Mouse (Mus musculus) splenic B cell, adult 2 months (primary cell): ENCODE measurements around the gene Cd109.

Experiments
- DNase-seq: peaks from one replicate; pipeline ENCODE4 v3.0.0-alpha.2; 2011; ENCODE audit warnings: low read depth, low spot score
- H3K27me3 ChIP-seq: 2 replicates; pipeline ENCODE4 v1.6.1; 2012; ENCODE audit warnings: mild to moderate bottlenecking, low read length, moderate library complexity, mixed read lengths; ENCODE audit not compliant: control insufficient read depth, poor library complexity, insufficient read depth, severe bottlenecking
- H3K36me3 ChIP-seq: 2 replicates; pipeline ENCODE4 v1.6.1; 2012; ENCODE audit warnings: mild to moderate bottlenecking, low read length, moderate library complexity, mixed read lengths; ENCODE audit not compliant: control insufficient read depth, poor library complexity, insufficient read depth, severe bottlenecking

Gene Cd109

DNA sequence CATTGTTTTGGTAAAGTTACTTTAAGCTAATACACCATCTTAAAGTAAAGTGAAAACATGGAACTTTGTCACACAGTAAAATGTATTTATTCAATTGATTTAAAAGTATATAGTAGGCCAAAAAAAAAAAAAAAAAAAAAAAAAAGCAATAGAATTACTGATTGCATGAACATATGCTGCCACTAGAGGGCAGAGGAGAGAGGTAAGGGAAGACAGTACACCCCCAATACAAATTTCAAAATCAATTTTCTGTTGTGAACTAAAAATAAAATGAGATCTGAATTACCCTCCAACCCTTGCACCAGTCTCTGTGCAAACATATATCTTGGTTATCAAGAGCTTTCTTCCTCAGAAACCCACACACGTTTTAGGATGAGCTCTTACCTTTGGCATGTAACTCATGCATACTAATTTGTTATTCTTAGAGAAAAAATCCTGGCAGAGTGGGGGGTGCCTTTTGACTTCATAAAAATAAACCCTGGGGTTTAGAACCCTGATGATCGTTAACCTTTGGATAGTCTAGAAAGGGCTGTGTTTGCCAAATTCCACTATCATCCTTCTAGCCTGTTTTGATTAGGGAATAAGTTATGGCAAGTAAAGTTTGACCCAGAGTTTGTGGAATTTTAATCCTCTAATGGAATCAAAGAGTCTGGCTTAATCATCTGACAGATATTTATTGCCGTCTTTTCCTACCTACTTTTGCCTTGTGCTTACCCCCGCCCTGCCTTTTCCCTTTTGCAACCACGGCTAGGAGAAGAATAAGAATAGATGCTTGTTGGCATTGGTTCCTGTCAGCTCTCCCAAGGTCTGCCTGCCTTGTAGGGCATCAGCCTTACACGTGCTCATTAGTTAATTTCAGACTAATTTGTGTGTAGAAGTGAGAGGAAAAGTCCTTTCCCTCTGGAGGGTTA lies 105.8 kb downstream of the Cd109 start:
- no peaks in the 10 kb centered on the region for H3K36me3 ChIP-seq
- peak; percentile 1 for DNase-seq
- H3K27me3 ChIP-seq, result no peaks in the 10 kb centered on the region

DNA sequence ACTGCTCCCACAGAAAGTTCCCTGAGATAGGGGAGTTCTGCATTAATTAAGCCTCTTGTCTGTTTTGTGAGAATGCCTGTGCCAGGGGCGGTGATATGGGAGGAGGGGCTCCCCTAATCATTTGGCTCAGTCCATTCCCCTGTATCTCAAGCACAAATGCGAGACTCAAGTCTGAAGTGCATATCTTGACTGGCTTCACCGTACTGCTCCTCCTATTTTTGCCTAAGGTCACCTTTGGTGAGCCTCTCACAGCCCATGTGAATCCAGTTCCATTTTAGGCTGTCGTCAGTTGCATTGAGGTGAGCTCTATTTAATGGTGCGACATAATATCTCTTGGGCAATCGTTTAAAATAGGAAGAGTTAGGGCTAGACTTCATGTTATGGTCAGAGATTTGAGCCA lies 116.6 kb downstream of the Cd109 start:
- Histone ChIP-seq H3K36me3 (no peaks in the 10 kb centered on the region), H3K27me3 (no peaks in the 10 kb centered on the region)
- DNase-seq, result no peak

DNA sequence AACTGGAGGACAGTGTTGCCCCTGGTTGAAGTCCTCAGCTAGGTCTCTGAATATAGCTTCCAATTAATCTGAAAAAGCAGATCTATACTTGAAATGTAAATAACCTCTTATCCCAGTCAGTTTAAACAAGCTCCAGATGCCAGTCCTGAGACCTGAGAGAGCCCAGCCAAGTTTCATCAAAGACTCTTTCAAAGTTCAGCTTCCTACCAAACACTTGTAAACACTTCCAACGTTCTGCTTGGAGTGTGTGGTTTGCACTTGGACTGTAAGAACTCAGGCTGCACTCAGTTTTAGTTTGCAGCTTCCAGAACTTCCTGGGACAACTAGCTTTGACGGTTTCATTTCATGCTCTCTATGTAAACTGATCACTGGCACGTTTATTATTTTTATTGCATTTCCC lies 120.2 kb downstream of the Cd109 start:
- no peak for DNase-seq
- H3K36me3 ChIP-seq, result no peaks in the 10 kb centered on the region
- H3K27me3 ChIP-seq, result no peaks in the 10 kb centered on the region

DNA sequence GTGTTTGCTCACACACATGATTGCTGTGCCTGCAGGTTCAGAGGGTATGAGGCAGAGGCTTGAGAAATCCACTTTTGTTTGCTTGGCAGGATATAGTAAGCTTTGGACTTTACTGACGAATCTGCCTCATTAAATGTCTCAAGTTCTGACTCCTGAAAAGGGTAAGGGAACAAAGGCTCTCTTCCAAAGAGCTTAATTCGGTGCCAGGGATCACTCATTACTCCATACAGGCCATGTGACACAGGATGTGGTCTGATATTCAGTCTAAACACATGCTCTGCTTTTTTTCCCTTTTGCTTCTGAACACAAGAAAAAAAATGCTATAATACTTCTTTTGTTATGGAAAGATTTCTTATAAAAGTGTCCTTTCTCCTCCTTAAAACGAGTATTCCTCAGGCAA lies 126.7 kb downstream of the Cd109 start:
- no peaks in the 10 kb centered on the region for H3K27me3 ChIP-seq
- H3K36me3 ChIP-seq, result no peaks in the 10 kb centered on the region
- DNase-seq, result no peak

DNA sequence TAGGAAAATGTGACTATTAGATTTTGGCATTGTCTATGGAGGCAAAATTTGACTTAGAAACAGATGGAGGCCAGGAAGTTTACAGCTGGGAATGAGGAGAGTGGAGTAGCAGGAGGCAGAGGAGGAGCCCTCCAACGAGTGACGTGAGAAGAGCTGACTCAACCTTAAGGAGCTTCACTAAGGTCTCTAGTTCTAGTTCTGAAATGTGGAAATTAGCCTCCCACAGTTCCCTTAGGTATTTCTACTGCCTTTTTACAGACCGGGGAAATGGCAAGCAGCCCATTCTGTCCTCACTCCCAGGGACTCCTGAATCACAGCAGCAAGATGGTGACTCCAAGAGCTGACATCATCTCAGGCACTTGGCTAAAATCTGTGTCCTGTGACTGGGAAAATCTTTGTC lies 134.9 kb downstream of the Cd109 start:
- no peak for DNase-seq
- H3K36me3 ChIP-seq, result no peaks in the 10 kb centered on the region
- no peaks in the 10 kb centered on the region for H3K27me3 ChIP-seq
